Mouse (Mus musculus): ENCODE data around the gene Ryr1.

The Ryr1 gene

DNA sequence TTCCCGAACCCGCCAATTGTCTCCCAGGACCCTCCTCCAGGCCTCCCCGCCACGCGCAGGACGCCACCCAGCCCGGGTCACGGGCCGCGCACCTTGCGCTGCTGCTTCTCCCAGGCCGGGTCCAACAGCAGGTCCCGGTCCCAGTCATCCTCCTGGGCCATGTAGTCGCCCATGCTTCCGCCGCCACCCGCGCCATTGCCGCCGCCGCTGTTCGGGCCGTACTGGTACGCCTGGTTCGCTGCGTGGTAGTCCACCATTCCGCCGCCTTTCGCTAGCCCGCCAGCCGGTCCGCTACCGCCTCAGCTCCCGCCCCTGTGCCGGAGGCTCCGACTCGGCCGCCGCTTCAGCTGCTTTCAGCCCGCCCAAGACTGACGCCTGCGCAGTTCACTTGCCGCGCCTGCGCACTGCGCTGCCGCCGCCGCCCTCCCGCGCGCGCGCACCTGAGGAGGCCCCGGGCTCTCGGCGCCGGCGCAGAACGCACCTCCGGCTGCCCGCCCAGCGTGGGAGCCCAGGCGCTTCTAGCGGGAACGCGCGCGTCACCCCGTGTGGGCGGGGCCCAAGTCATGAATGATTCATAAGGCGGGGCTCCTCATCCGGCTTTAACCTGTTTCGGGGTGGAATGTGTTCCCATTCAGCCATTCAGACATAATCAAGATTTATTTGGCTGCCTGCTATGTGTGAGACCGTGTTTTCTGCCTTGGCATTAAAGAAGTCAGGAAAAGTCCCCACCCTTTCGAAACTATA, 162.9 kb downstream of the Ryr1 start, which contains the start of gene Actn4:
Actn4 (minus strand) TSS at position 414 of the 744 bp plus-strand sequence.
- peak; percentile 99 for DNase-seq (ENCODE audit: low read depth, low spot score)

DNA sequence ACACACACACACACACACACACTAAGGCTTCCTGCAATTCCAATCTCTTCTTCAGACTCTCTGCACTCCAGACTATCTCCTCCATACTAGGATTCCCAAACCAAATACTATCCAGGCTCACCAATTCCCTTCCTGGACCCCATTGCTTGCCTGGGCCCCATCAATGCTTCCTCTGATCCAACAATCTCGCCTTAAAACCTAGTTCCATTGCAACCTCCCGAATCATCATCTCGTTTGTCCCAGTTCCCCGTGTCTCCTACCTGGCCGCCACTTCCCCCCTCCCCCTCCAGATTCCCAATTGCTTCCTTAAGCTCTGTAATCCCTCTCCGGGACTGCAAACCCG, 163.4 kb downstream of the Ryr1 start:
- DNase-seq (ENCODE audit: low read depth, low spot score), result no peak

DNA sequence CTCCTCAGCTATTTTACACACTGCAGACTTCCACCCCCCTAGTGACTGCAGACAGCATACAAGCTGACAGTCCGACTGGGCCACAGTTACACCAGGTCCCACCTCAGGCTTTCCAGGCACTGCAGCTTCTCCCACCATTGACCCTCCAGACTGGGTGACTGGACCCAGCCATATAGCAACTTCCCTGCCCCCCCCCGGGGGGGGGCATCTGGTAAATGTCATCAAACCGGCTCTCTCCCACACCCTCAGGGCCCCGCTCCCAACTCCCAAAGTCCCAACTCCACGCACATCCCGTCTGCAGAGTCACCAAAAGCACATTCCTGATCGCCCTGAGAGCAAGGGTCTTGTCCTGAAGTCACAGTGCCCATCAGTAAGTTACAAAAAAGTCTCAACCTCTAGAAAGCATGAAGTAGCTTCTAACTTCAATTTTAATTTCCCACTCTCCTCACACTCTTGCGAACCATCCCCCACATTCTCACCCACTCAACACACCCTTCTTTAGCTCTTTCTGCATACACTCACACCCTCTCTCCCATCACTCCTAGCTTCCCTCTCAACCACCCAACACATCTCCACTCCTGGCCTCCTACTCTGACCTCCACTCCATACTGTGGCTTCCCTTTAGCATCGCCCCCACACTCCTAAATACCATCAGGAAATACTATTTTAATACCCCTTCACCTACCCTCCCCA, 164.5 kb downstream of the Ryr1 start:
- no peak for DNase-seq (ENCODE audit: low read depth, low spot score)

DNA sequence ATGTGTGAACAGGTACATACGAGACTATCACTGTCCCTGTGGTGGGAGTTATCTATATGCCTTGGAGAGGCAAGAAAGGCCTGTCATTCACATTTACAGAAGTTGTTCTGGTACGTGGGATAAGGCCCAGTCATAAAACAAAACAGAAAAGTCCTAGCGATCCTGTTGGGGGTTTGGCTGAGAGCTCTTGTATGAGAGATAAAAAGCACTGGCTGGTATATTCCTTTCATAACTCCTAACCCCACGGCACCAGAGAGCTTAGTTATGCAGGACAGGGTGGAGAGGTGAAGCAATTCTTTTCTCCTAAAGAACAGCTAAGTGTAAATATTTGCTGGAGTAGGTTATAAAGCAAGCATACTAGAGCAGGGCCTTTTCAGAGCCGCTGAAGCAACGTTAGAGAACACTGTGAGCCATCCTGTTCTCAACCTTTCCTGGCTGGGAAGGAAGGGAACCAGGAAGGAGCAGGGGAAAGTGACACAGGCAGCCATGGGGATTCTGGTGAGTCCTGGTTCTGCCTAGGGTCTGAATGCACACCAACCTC, 165.4 kb downstream of the Ryr1 start:
- no peak for DNase-seq (ENCODE audit: low read depth, low spot score)

- no peak for DNase-seq (ENCODE audit: low read depth, low spot score)
Observed at GRCm38 (mm10) chr7:28958770-28959169, 166.2 kb downstream of the Ryr1 start.

- DNase-seq (ENCODE audit: low read depth, low spot score), result no peak
Observed at GRCm38 (mm10) chr7:28957997-28958725, 166.8 kb downstream of the Ryr1 start.

GRCm38 (mm10) chr7:28957286-28957685, 167.7 kb downstream of the Ryr1 start:
- no peak for DNase-seq (ENCODE audit: low read depth, low spot score)

DNA sequence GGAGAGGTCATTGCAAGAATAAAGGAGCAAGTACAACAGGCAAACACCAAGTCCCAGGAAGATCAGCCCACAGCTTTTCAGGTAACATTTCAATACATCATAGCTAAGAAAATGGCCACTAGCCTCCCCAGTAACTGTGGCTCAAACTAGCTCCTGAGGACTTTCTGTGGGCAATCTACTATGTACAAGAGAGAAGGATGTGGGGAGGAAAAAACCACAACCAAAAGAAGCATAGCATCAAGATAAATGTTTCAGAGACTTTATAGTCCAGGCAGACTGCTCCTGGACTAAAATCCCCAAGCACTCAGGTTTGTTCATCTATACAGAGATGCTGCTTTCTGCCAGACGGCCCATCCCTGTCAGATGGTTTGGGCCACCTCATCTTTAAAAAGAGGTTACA, 168.7 kb downstream of the Ryr1 start:
- peak; percentile 49 for DNase-seq (ENCODE audit: low read depth, low spot score)

GRCm38 (mm10) chr7:28955295-28955897, 169.6 kb downstream of the Ryr1 start:
- DNase-seq (ENCODE audit: low read depth, low spot score), result no peak

DNA sequence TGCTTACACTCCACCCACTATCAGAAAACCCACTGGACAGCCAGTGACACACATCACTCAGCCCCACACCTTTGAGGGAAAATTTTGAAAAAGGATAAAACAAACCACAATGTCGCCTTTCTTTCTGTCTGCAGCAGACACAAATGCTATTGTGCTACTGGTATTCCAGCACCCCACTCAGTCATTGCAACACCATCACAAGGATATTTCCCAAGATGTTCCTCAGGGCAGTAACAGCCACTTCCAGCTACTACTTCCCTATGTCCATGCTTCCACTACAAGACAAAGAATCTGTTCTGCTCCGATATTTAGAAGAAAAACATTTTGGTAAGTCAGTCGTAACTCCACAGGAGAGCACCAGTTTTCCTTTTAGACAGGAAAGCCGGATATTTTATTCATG, 170.2 kb downstream of the Ryr1 start:
- no peak for DNase-seq (ENCODE audit: low read depth, low spot score)

- DNase-seq (ENCODE audit: low read depth, low spot score), result no peak
Observed at GRCm38 (mm10) chr7:28953476-28954376, 171.3 kb downstream of the Ryr1 start.
